Mouse (Mus musculus): ENCODE data around the gene Ikzf3. TPM values are rescaled to one million over a fixed set of nuclear protein-coding genes. Genes with fewer than 3 reads are reported as not detected.

Ikzf3 gene
- total RNA-seq, 2 experiments from 2014 or later = not detected

GRCm38 (mm10) chr11:98577776-98578175, 31.9 kb upstream of the Ikzf3 start:
- no peak for DNase-seq (ENCODE audit: low spot score in 2 of 2)
- intact Hi-C loops (cut with DNase I) = no loop called here

GRCm38 (mm10) chr11:98569461-98569860, 23.6 kb upstream of the Ikzf3 start:
- intact Hi-C loops (cut with DNase I) = no loop called here
- no peak for DNase-seq (ENCODE audit: low spot score in 2 of 2)

GRCm38 (mm10) chr11:98568326-98568725, 22.5 kb upstream of the Ikzf3 start:
- intact Hi-C loops (cut with DNase I) = no loop called here

GRCm38 (mm10) chr11:98563921-98564414, 18.1 kb upstream of the Ikzf3 start:
- intact Hi-C loops (cut with DNase I) = no loop called here
- DNase-seq (ENCODE audit: low spot score in 2 of 2) = no peak

More at GRCm38 (mm10) chr11:98568326-98568725, 22.5 kb upstream of the Ikzf3 start:
- DNase-seq (ENCODE audit: low spot score in 2 of 2) = no peak

GRCm38 (mm10) chr11:98563025-98563424, 17.2 kb upstream of the Ikzf3 start:
- intact Hi-C loops (cut with DNase I) = no loop called here
- no peak for DNase-seq (ENCODE audit: low spot score in 2 of 2)

DNA sequence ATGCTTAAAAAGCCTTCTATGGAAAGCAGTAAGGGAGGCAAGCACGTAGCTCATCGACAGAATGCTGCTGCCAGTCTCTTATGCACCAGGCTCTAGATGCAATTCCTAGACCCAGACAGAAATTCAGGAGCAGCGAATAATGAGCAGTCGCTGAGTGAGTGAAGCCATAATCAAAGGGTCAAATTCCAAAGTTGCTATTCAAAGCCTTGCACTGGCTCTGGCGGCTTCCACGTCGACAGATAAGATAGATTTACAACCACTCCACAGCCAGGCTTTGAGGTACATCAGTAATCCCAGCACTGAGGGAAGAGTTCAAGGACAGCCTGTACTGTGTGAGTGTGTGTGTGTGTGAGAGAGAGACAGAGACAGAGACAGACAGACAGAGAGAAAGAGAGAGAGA, 15.1 kb upstream of the Ikzf3 start:
- intact Hi-C loops (cut with DNase I) = no loop called here
- no peak for DNase-seq (ENCODE audit: low spot score in 2 of 2)

GRCm38 (mm10) chr11:98555124-98555700, 9.4 kb upstream of the Ikzf3 start:
- intact Hi-C loops (cut with DNase I) = no loop called here
- no peak for DNase-seq (ENCODE audit: low spot score in 2 of 2)

GRCm38 (mm10) chr11:98553966-98554365, 8.1 kb upstream of the Ikzf3 start:
- intact Hi-C loops (cut with DNase I) = no loop called here
- DNase-seq (ENCODE audit: low spot score in 2 of 2) = no peak

DNA sequence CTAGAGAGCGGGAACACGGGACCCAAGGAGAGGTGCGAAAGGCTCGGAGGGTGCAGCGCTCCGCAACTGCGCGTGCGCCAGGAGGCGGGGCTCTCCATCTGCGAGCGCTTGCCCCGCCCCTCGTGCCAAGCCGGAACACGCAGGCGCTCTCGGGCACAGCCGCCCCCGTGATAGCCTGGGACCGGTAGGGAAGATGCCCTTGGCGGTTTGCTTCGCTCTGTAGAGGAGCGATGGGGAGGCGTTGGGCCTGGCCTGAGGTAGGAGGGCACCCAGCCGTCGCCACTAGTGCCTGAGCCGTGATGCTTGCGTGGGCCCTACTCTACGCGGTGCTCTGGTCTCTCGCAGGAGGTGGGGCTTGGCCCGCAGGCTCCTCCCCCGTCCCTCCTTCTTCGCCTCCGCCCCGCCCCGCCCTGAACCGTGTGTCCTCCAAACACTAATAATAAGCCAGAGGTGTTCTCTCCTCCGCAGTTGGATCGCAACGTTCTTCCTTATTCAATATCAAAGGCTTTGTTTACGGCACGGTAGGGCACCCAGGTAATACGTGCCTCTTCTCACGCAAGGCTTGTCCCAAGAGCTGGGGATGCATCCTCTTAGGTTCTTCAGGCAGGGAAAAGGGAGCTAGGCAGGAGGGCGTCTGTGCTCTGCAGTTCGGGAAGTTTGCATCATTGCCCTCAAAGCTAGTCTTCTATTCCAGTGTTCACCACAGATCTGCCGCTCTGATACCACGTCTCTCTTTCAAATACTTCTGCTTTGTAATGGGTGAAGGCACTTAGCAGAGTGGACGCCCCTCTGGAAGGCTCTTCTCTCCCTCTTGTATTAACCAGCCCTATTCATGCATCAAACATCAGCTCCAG, 5.4 kb upstream of the Ikzf3 start, which contains the start of gene Zpbp2:
Gene Zpbp2 (plus strand): TSS at position 123 of the 854 bp plus-strand sequence.
- intact Hi-C loops (cut with DNase I) = no loop called here
- DNase-seq (ENCODE audit: low spot score in 2 of 2) = peak; percentile 90 to 93

DNA sequence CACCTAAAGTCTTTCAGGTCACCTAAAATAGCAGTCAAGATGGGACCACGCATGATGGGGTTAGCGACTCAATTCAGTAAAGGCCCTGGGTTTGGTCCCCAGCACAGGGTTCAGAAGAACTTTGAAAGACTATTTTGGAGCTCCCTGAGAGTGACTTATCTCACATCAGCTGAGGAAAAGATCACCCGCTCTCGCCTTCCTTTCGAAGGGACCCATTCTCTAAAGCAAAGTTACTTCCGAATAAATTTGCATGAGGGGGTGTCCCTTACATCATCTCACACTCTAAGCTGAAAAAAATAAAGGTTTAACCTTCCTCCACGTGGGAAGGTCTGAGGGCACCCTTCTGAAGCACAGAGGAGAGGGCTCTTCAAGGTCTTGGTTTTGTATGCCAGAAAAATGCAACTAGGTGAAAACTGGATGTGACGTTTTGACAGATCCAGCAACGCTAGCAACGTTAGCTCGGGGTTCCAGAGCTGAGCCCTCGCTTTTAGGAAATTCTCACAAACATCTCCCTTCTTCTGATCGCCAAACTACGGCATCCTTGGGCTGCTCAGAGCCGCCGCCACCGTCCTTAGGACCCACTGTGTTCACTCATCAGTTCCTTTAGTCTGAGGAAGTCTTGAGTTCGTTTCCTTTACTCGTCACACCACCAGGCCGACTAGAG, 4.6 kb upstream of the Ikzf3 start:
- intact Hi-C loops (cut with DNase I) = no loop called here

DNA sequence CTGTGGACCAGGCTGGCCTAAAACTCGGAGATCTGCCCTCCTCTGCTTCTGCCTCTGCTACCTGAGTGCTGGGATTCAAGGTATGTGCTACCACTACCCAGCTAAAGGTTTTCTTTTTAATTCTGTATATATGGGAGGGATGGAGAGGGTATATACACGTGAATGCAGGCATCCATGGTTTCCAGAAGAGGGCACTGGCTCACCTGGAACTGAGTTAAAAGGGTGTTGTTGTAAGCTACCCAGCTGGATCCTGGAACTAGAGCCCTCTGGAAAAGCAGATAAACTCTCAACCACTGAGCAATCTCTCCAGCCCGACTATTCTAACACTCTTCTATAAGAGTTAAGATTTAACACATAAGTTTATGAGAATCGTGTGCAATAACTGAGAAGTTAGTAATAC, 3.5 kb upstream of the Ikzf3 start:
- no peak for DNase-seq (ENCODE audit: low spot score in 2 of 2)
- intact Hi-C loops (cut with DNase I) = loop anchor here (10.0 kb wide), 1 partner anchor 215 kb away; no protein-coding TSS in a partner anchor

More for the DNA sequence above, 4.6 kb upstream of the Ikzf3 start:
- DNase-seq (ENCODE audit: low spot score in 2 of 2) = no peak

DNA sequence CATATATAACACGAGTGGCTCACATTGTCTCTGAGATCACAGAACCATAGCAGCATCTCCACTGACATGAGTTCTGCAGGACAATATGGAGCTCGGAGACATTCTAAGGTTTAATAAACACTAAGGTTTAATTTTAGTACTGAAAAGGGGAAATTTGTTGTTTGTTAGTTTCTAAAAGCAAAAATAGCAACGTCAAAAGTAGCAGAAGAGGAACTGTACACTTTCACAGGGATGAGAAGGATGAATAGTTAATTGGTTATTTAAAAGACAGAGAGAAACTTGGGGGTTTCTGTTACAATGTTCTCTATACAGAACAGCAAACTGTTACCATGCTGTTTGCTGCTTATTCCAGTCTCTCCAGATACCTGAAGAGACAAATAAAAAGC, 1.5 kb upstream of the Ikzf3 start:
- no peak for DNase-seq (ENCODE audit: low spot score in 2 of 2)
- intact Hi-C loops (cut with DNase I) = loop anchor here (10.0 kb wide), 1 partner anchor 212 kb away; no protein-coding TSS in a partner anchor

GRCm38 (mm10) chr11:98546529-98547307, 887 bp upstream of the Ikzf3 start:
- intact Hi-C loops (cut with DNase I) = loop anchor here (10.0 kb wide), 1 partner anchor 212 kb away; no protein-coding TSS in a partner anchor
- no peak for DNase-seq (ENCODE audit: low spot score in 2 of 2)

DNA sequence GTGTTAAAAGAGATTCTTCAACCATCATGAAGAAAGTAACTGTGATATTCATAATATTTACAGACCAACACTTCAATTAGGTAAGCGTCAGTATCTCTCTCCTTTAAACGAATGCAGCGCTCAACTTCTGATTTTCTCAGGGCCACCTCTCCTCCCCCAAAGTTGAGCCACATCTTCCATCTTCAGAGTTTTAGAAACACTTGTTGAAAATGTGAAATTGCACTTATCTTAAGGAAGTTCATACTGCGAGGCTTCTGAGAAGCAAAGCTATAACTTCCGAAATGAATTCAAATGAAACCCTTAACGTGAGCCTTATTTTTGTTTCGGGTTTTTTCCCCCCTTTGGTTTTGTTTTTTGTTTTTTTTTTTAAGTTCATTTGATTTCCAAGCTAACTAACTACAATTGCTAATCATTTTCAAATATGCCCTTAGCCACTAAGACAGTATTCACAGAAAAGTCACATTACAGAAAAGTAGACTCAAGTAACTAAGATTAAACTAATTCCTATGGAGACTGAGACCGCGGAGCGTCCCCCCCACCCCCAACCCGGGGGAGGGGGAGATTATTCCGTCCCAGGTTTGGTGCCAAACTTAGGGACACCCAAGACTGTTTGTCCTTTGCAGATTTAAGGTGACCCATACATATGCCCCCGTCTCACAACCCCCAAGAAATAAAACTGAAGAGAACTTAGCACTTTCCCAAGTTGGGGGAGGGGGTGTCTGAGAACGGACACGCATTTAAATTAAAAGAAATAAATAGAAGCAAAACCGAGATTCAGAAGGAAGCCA, 747 bp downstream of the Ikzf3 start:
- intact Hi-C loops (cut with DNase I) = loop anchor here (10.0 kb wide), 1 partner anchor 210 kb away; no protein-coding TSS in a partner anchor
- no peak for DNase-seq (ENCODE audit: low spot score in 2 of 2)

- intact Hi-C loops (cut with DNase I) = loop anchor here (10.0 kb wide), 1 partner anchor 209 kb away; no protein-coding TSS in a partner anchor
- DNase-seq (ENCODE audit: low spot score in 2 of 2) = no peak
These were observed 2.4 kb downstream of the Ikzf3 start for GRCm38 (mm10) chr11:98543414-98543813.

GRCm38 (mm10) chr11:98542553-98542952, 3.3 kb downstream of the Ikzf3 start:
- intact Hi-C loops (cut with DNase I) = loop anchor here (10.0 kb wide), 1 partner anchor 208 kb away; no protein-coding TSS in a partner anchor
- no peak for DNase-seq (ENCODE audit: low spot score in 2 of 2)

DNA sequence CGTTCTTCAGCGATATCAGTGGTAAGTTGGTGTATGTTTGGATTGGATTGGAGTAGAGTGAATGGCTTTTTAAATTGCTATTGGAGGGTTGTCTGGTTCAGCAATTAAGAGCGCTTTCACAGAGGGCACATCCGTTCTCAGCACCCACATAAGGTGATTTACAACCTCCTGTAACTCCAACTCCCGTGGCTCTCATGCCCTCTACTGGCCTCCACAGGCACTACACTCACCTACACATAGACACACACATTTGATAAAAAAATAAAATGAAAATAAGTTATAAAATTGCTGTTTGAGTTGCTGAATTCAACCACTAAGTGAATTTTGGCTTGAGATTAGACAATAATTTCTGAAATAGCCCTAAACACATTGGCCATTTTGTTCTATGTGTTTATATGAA, 5.5 kb downstream of the Ikzf3 start:
- no peak for DNase-seq (ENCODE audit: low spot score in 2 of 2)
- intact Hi-C loops (cut with DNase I) = loop anchor here (10.0 kb wide), 1 partner anchor 206 kb away; no protein-coding TSS in a partner anchor

- no peak for DNase-seq (ENCODE audit: low spot score in 2 of 2)
- intact Hi-C loops (cut with DNase I) = no loop called here
These were observed 8.3 kb downstream of the Ikzf3 start for GRCm38 (mm10) chr11:98537480-98538034.

All from left cerebral cortex, postnatal 36 days (tissue).